Mouse (Mus musculus): ENCODE measurements at regions not wholly inside any gene's neighbourhood (a gene's known extent, or its start where the extent isn't known, plus 50 kb on each side); places are given as distances from the start of the nearest gene placed in this dataset.

GRCm38 (mm10) chr13:45211241-45211640 lies 132.7 kb downstream of the Gm9817 start:
- no peak for ATAC-seq (ENCODE audit: insufficient number of reproducible peaks, low FRiP score, low TSS enrichment)

GRCm38 (mm10) chr13:45213116-45213834 lies 134.8 kb downstream of the Gm9817 start:
- no peak for ATAC-seq (ENCODE audit: insufficient number of reproducible peaks, low FRiP score, low TSS enrichment)

GRCm38 (mm10) chr13:45218251-45218650 lies 139.8 kb downstream of the Gm9817 start:
- ATAC-seq (ENCODE audit: insufficient number of reproducible peaks, low FRiP score, low TSS enrichment) = no peak

DNA sequence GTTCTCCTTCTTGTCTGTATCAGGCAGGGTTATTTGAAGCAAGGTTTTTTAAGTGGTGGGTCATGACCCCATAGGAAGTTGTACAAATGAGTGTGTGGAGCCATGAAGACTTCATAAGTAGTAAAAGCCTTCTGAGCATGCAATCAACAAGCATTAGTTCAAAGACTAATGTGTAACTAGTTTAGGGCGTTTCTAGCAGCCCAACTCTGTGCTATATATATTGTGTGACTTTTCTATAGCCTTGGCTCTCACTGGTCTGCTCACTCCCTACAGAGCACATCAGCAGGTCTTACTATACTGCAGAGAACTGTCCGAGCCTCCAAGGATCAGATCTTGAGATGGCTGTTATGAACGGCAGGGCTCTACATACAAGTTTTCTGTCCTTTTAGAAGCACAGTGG lies 141.2 kb downstream of the Gm9817 start:
- ATAC-seq (ENCODE audit: insufficient number of reproducible peaks, low FRiP score, low TSS enrichment) = no peak

DNA sequence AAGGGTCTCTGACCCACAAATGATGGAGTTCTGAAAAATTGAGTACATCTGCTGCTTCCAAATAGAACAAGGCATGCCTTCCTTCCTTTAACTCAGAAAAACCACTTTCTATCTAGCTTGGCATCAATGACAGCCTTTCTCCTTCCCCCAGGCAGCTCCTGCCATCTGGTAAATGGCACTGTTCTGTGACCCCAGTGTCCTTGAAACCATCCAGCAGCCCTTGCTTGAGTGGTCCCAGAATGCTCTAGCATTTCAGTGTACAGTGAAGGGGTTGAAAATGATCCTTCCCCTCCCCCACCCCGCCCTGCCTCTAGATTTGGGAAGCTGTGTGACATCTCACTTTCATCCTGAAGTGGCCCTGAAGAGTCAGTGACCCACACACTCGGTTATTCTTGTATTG lies 152.3 kb downstream of the Gm9817 start:
- ATAC-seq (ENCODE audit: insufficient number of reproducible peaks, low FRiP score, low TSS enrichment) = no peak

GRCm38 (mm10) chr13:45235236-45235635 lies 154.3 kb upstream of the Mylip start:
- ATAC-seq (ENCODE audit: insufficient number of reproducible peaks, low FRiP score, low TSS enrichment) = no peak

DNA sequence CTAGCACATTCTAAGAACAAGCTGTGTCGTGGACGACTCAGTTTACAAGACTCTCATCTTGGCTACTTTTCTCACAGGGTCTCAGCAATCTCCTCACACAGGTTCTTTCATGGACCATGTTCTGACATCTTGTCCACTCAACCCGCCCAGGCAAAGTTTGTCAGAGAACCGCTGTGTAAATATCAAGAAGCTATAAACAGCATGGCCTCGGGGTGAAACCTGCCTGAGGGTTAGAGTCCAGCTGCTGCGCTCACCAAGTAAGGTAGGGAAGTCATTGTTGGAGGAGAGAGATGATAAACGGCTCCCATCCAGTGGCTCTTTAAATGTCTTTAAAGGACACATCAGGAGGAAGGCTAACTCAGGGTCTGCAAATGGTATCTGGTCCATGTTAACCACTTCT lies 151.3 kb upstream of the Mylip start:
- no peak for ATAC-seq (ENCODE audit: insufficient number of reproducible peaks, low FRiP score, low TSS enrichment)

GRCm38 (mm10) chr13:45239153-45239552 lies 150.4 kb upstream of the Mylip start:
- no peak for ATAC-seq (ENCODE audit: insufficient number of reproducible peaks, low FRiP score, low TSS enrichment)

GRCm38 (mm10) chr13:45240009-45240653 lies 149.4 kb upstream of the Mylip start:
- ATAC-seq (ENCODE audit: insufficient number of reproducible peaks, low FRiP score, low TSS enrichment) = no peak

GRCm38 (mm10) chr13:45242261-45242660 lies 147.3 kb upstream of the Mylip start:
- no peak for ATAC-seq (ENCODE audit: insufficient number of reproducible peaks, low FRiP score, low TSS enrichment)

DNA sequence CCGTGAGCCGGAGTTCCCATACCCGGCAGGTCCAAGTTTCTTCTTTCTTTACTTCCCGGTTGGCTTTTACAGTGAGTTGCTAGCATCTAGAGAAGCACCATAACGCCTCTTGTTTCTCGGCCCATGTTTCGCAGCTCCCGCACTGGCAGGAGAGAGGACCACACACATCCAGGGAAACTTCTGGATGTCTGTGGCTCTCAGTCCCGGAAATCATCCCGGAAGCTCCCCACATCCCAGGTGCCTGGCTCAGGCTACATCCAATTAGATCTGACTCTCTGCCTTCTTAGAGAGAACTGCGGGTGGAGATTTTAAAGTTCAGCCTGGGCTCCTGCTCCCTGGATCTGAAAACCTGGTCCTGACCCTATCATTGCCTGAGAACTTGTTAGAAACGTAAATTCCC lies 146.8 kb upstream of the Mylip start:
- no peak for ATAC-seq (ENCODE audit: insufficient number of reproducible peaks, low FRiP score, low TSS enrichment)

DNA sequence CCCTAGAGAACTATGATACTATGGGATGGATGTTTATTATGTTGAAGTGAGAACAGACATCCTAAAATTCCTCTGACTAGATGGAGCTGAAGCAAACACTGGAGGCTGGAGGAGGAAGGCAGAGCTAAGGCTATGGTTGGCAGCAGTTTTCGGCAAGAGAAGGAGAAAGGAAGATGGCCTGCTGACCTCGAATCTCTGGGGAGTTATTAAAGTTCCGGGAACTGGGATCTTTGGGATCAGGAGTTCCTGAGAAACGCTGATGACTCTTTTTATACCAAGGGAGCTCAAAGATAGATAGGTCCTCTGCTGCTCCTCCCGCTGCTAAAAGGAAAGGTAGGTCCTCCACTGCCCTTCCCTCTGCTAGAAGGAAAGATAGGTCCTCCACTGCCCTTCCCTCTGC lies 143.9 kb upstream of the Mylip start:
- no peak for ATAC-seq (ENCODE audit: insufficient number of reproducible peaks, low FRiP score, low TSS enrichment)

DNA sequence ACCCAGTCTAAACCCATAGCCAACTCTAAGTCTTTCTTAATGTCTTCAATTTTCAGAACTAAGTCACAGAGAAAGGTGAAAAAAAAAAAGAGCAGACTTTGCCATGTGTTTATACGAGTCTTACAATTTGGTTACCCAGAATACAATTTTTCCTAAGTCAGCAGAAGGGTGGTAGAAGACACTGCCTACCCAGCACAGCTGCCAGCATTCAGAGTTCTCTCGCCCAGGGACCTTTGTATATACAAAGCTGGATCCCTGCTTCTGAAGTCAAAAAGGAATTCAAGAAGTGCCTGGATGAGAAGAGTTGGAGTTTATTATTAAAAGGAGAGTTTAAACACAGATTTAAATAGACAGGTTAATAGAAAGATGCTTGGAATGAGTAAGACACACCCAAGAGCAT lies 143.2 kb upstream of the Mylip start:
- ATAC-seq (ENCODE audit: insufficient number of reproducible peaks, low FRiP score, low TSS enrichment) = no peak

DNA sequence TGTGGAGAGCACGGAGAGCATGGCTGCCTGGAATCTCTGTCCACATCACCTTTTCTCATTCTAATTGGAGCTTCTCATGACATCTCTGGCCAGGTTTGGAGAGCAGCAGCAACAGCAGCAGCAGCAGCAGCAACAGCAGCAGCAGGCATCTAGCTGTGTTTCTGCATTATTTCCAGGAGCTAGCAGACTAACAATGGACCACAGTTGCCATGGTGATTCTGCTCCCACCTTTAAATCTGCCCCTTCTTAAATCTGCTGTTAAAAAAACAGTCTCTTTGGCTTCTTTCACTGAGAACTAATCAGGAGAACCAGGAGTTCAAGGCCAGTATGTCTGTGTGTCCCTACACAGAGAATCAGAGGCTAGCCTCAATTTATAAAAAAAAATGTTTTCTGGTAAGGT lies 139.5 kb upstream of the Mylip start:
- no peak for ATAC-seq (ENCODE audit: insufficient number of reproducible peaks, low FRiP score, low TSS enrichment)

- ATAC-seq (ENCODE audit: insufficient number of reproducible peaks, low FRiP score, low TSS enrichment) = no peak
Observed at GRCm38 (mm10) chr13:45251068-45251467, 138.5 kb upstream of the Mylip start.

- ATAC-seq (ENCODE audit: insufficient number of reproducible peaks, low FRiP score, low TSS enrichment) = no peak
Observed at GRCm38 (mm10) chr13:45252126-45252525, 137.4 kb upstream of the Mylip start.

DNA sequence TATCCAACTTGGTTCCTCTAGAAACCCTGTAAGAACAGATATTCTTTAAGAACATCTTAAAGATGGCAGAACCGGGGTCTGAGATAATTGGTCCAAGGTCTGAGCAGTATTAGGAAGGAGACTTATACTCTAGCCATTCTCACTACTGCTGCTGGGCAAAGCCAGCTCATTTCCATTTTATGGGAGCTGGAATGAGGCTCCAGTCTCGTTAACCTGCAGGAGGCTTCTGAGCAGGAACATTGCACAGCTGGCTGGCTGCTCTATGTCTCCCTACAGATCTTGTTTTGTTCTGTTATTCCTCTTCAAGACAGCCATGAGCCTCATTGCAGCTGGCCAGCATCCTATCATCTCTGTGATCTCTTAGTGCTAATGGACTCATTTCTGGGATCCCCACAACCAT lies 136.3 kb upstream of the Mylip start:
- no peak for ATAC-seq (ENCODE audit: insufficient number of reproducible peaks, low FRiP score, low TSS enrichment)

DNA sequence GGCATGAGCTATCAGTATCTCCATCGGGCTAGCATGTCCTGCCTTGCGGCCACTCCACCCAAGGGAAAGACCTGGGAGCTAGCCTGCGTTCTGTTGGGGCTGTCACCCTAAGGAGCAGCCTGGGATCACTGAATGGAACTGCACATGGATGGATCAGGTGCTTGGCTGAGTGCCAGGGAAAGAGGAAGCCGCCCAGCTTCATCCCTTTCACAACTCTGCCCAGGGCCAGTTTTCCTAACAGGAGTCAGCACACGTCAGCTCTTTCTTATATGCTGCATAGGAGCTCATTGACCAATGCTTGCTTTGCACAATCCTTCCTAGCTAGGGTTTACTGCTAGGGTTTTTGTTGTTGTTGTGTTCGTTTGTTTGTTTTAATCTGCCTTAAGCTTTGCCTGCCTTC lies 134.3 kb upstream of the Mylip start:
- no peak for ATAC-seq (ENCODE audit: insufficient number of reproducible peaks, low FRiP score, low TSS enrichment)

- no peak for ATAC-seq (ENCODE audit: insufficient number of reproducible peaks, low FRiP score, low TSS enrichment)
Observed at GRCm38 (mm10) chr13:45262011-45262410, 127.5 kb upstream of the Mylip start.

DNA sequence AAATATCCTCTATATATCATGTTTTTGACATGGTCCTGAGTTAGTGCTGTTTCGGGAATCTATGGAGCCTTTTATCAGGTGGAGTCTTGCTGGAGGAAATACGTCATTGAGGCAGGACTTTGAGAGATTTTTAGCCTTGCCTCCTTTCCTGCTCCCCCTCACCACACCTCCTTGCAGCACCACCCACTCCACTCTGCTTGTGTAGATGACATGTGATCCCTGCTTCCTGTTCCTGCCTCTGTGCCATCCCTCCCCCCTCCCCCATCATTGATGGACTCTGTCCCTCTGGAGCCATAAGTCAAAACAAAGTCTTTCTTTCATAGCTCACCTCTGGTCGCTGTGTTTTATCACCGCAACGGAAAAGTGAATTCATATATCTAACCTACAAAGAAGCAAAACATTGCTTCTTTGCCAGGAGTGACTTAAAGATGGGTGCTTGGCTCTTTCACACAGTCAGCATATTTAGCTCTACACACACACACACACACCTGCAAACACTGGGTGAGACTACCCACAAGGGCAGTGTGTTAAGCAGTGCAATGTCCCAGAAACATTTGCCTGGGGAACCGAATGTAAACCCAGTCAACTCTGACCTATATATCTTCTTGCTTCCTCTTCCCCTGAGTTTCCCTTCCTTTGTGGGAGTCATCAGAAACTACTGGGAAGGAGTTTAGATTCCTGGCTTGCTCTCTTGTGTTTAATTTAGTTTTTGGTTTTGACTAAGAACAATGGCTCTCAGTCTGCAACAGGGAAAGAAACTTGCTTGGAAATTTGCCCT lies 123.1 kb upstream of the Mylip start:
- no peak for ATAC-seq (ENCODE audit: insufficient number of reproducible peaks, low FRiP score, low TSS enrichment)

DNA sequence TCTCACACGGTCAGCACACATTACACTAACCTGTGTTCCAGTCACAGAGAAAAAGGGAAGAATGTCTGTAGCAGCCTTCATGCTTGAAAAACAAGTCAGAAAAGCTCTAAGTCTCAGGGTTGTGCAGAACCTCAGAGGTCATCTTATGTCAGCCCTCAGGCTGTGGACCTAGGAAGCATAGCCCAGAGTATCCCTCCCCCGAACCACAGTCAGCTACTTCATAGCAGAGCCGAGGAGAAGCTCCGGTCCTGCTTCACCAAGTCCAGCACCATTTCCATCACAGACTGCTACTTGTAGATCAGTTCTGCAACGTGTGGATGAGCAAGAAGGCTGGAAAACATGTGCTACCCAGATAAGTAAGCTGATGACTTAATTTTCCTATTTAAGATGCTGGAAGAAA lies 122.1 kb upstream of the Mylip start:
- ATAC-seq (ENCODE audit: insufficient number of reproducible peaks, low FRiP score, low TSS enrichment) = no peak

- no peak for ATAC-seq (ENCODE audit: insufficient number of reproducible peaks, low FRiP score, low TSS enrichment)
Observed at GRCm38 (mm10) chr13:45267906-45268305, 121.6 kb upstream of the Mylip start.
